Mouse (Mus musculus) cerebellum, adult 2 months (tissue): ENCODE results near the gene Nars2. TPM values are rescaled to one million over a fixed set of nuclear protein-coding genes. Genes with fewer than 3 reads are reported as not detected.

Experiments
- DNase-seq, 2 experiments: peaks; one replicate each; pipeline ENCODE4 v3.0.0; 2021
- H3K27ac ChIP-seq: fragments of 200-500 bp; 2 replicates; pipeline ENCODE4 v1.5.1; 2012; ENCODE audit warnings: low read length, control low read depth, inconsistent platforms; ENCODE audit not compliant: insufficient read depth
- H3K27me3 ChIP-seq: fragments of 200-500 bp; 2 replicates; pipeline ENCODE4 v1.6.1; 2012; ENCODE audit warnings: inconsistent platforms, mild to moderate bottlenecking, low read length, moderate library complexity; ENCODE audit not compliant: control insufficient read depth, insufficient read depth
- H3K4me1 ChIP-seq: fragments of 200-500 bp; 2 replicates; pipeline ENCODE4 v1.6.1; 2011; ENCODE audit warnings: low read length; ENCODE audit not compliant: control insufficient read depth, insufficient read depth
- H3K4me3 ChIP-seq: fragments of 200-500 bp; replicated peaks from 2 replicates; pipeline ENCODE3; 2011; ENCODE audit warnings: mild to moderate bottlenecking, low read depth, low read length, control low read depth; ENCODE audit not compliant: insufficient read depth
- CTCF ChIP-seq: fragments of 200-500 bp; IDR thresholded peaks from 2 replicates; pipeline ENCODE4 v1.5.1; 2011; ENCODE audit warnings: low read depth, mild to moderate bottlenecking, control low read depth, low read length, moderate library complexity, borderline replicate concordance; ENCODE audit not compliant: insufficient read depth
- POLR2A ChIP-seq: fragments of 200-500 bp; IDR thresholded peaks from 2 replicates; pipeline ENCODE4 v1.6.1; 2011; ENCODE audit warnings: low read length, control low read depth, borderline replicate concordance; ENCODE audit not compliant: insufficient read depth
- WGBS: fragments of 180-500 bp; shearing (Covaris S2); methylation state at CpG from one replicate; pipeline ENCODE4 v1.1.7; 2018; 5-methylcytosine and 5-hydroxymethylcytosine counted together
- polyA plus RNA-seq: library from polyadenylated mRNA; depleted of rRNA; stranded (reverse); fragments of >200 nt; gene quantifications from 2 replicates; pipeline ENCODE4 v1.2.3, GENCODE M21; 2012; rRNA removed

Nars2 gene
- 8.4 and 9.0 TPM in 2 replicates for polyA plus RNA-seq

GRCm38 (mm10) chr7:96951281-96952051 is at the start of gene Nars2:
Gene Nars2 (plus strand): TSS chr7:96951505.
- H3K4me3 ChIP-seq = peak within 1 kb of the TSS; percentile 81
- H3K4me1 ChIP-seq = no peaks in the 10 kb centered on the region
- no peaks in the 10 kb centered on the region for H3K27me3 ChIP-seq
- peak; percentile 92 to 94 for DNase-seq
- WGBS = under 1% methylated on average over 62 of the region's 62 CpGs
- TF ChIP-seq CTCF (no peak), POLR2A (peak; percentile 99)
- H3K27ac ChIP-seq = peak within 1 kb of the TSS; percentile 75

DNA sequence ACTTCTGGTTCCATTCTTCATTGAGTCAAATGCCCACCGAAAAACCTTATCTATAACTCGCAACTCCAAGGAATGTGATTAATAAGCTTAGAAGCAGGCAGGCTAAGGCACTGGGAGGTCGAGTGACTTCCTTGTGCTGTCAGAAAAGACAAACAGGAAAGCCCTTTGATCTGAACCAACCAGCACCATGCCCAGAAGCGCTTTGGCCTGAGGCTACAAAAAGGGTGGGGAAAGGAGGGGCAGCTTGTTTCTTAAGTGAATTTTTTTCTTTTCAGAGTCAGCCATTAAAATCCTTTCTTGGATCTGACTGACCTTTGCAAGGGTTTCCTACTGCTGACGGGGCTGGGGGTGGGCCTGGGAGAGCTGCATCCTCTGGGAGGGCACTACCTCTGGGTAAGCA is 49.1 kb upstream of the Nars2 start:
- DNase-seq = no peak
- Histone ChIP-seq H3K27me3 (no peaks in the 10 kb centered on the region; the same call in 1 of the 2 replicates), H3K27ac (no peak overlapping the region), H3K4me3 (no peak overlapping the region), H3K4me1 (peaks cover 10% of the 10 kb centered on the region)
- WGBS = 86% methylated on average over 5 of the region's 5 CpGs
- TF ChIP-seq POLR2A = no peak
- no peak for TF ChIP-seq CTCF

DNA sequence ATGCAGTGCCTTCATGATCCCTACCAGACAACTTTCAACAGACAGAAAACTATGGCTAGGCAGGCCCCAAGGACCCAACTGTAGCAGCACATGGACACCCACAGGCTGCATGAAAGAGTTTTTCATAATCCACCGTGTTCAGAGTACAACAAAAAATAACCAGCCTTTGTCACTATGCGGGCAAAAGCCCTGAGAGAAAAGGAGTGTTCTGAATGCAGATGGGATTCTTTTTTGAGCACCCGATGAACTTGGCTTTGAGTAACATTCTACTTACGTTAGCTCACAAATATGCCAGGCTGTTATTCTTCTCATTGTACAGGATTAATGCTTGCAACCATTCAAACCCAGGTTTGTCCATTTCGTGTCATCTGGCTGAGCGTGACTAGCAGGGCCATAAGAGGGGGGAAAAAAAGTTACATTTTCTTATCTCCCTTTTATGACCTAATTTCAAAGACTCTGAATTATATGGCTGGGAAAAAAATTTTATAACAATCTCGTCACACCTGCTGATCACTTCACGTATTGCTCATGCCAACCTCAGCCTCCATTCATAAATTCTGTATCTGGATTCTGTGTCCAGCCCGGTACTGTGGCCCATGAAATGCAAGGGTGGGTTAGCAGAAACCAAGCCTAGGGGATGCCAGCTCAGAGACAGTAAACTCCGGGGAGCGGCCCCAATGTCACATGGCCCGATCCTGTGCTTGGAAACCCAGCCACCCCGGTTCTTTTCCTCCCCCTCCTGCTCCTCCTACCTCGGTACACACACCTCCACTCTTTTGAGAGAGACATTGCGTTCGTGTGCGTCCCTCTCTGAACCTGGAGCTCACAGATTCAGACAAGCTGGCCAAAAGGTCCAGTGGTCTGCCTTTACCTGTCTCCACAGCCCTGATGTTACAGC is 48.0 kb upstream of the Nars2 start:
- Histone ChIP-seq H3K4me3 (no peak overlapping the region), H3K4me1 (peaks cover 9% of the 10 kb centered on the region), H3K27me3 (no peaks in the 10 kb centered on the region; the same call in 1 of the 2 replicates), H3K27ac (no peak overlapping the region)
- DNase-seq = no peak
- TF ChIP-seq POLR2A = no peak
- no peak for TF ChIP-seq CTCF
- 83% methylated on average over 17 of the region's 17 CpGs for WGBS

GRCm38 (mm10) chr7:96904442-96904841 is 46.9 kb upstream of the Nars2 start:
- WGBS = 69% methylated on average over 3 of the region's 3 CpGs
- no peak for DNase-seq
- Histone ChIP-seq H3K27me3 (no peaks in the 10 kb centered on the region), H3K4me1 (no peaks in the 10 kb centered on the region; the same call in 1 of the 2 replicates), H3K27ac (no peak overlapping the region), H3K4me3 (no peak overlapping the region)
- TF ChIP-seq CTCF (no peak), POLR2A (no peak)

GRCm38 (mm10) chr7:96904936-96905335 is 46.4 kb upstream of the Nars2 start:
- DNase-seq = no peak
- no peaks in the 10 kb centered on the region for H3K27me3 ChIP-seq
- H3K4me1 ChIP-seq = no peaks in the 10 kb centered on the region
- no peak overlapping the region for H3K27ac ChIP-seq
- H3K4me3 ChIP-seq = no peak overlapping the region
- TF ChIP-seq CTCF (no peak), POLR2A (no peak)
- 98% methylated on average over 1 of the region's 1 CpGs for WGBS

GRCm38 (mm10) chr7:96905422-96905821 is 45.9 kb upstream of the Nars2 start:
- Histone ChIP-seq H3K4me3 (no peak overlapping the region), H3K4me1 (no peaks in the 10 kb centered on the region), H3K27ac (no peak overlapping the region), H3K27me3 (no peaks in the 10 kb centered on the region)
- 93% methylated on average over 3 of the region's 3 CpGs for WGBS
- no peak for TF ChIP-seq CTCF
- TF ChIP-seq POLR2A = no peak
- no peak for DNase-seq

DNA sequence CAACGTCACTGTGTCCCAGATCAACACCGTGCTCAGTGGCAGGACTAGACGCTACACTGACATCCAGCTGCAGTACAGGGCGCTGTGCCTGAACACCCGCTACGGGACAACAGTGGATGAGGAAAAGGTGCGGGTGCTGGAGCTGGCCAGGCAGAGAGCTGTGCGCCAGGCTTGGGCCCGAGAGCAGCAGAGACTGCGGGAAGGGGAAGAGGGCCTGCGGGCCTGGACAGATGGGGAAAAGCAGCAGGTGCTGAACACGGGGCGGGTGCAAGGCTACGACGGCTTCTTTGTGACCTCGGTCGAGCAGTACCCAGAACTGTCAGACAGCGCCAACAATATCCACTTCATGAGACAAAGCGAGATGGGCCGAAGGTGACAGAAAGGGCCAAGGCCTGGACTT is 45.1 kb upstream of the Nars2 start:
- Histone ChIP-seq H3K27me3 (no peaks in the 10 kb centered on the region), H3K27ac (no peak overlapping the region), H3K4me1 (no peaks in the 10 kb centered on the region), H3K4me3 (no peak overlapping the region)
- WGBS = 44% methylated on average over 20 of the region's 20 CpGs
- TF ChIP-seq CTCF (no peak), POLR2A (no peak)
- DNase-seq = peak in 1 of 2 experiments; percentile 8
